In the genomic region with DNA sequence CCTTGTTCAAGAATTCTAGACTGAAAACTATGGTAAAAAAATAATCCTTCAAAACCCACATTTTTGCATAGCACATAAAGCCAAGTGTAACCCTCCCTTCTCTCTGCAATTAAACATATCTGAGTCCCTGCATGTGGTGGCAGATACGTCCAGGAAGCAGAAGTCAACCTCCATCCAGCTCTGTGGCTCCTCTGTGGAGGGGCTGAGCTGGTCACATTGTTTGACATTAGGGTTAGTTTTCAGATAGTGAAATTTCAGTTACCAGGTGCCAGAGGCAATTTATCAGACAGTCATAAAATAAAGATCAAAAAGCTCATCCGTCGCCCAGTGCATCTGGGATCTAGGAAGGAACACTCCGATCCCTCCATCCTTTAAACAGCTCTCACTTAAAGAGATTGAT, we compare ENCODE assay signal across 24 mouse cellular contexts.
DNase-seq lines count a peak whose midpoint lies in the region; ATAC-seq and TF ChIP-seq lines count a peak whose summit lies in the region.
"Had no signal": no experiment of that assay in that cellular context is flagged by ENCODE, and none has a peak within 500 bp of the region (broad histone marks: within the 10 kb centered on the region; RNA-seq: fewer than 3 reads in every experiment).

No protein-coding gene starts in this region.

- H3K9me3 ChIP-seq in kidney, postnatal 0 days (replicated peaks; ENCODE audit: low read length) = no peaks in the 10 kb centered on the region
- H3K9me3 ChIP-seq: forebrain, embryonic 10.5 days; heart, embryonic 10.5 days; heart, embryonic 13.5 days; hindbrain, embryonic 12.5 days; intestine, embryonic 15.5 days had no signal

- no peak overlapping the region for H3K4me3 ChIP-seq in kidney, postnatal 0 days (replicated peaks; ENCODE audit: low read depth, low read length)
- H3K4me3 ChIP-seq: forebrain, embryonic 10.5 days; heart, adult 2 months; heart, embryonic 10.5 days; heart, embryonic 13.5 days; hindbrain, embryonic 12.5 days; intestine, embryonic 15.5 days had no signal

- H3K4me1 ChIP-seq in kidney, postnatal 0 days (replicated peaks; ENCODE audit: insufficient read depth, low read length) = no peaks in the 10 kb centered on the region
- H3K4me1 ChIP-seq: forebrain, embryonic 10.5 days; heart, embryonic 10.5 days; heart, embryonic 13.5 days; hindbrain, embryonic 12.5 days; intestine, embryonic 15.5 days had no signal

- TF ChIP-seq CTCF in kidney, postnatal 0 days (IDR thresholded peaks at IDR 0.05; ENCODE audit: low read depth) = no peak

- ATAC-seq in kidney, postnatal 0 days (replicated peaks; ENCODE audit: low FRiP score, low read depth) = no peak
- ATAC-seq: CD4-positive, CD25-positive, alpha-beta regulatory T cell, adult 4 months; forebrain, embryonic 14.5 days; forebrain, postnatal 0 days; hindbrain, embryonic 16.5 days; intestine, embryonic 15.5 days had no signal

- WGBS in kidney, postnatal 0 days = 20% methylated on average over 4 of the region's 4 CpGs

- no peaks in the 10 kb centered on the region for H3K36me3 ChIP-seq in kidney, postnatal 0 days (ENCODE audit: insufficient read depth, low read length)
- H3K36me3 ChIP-seq: forebrain, embryonic 10.5 days; heart, embryonic 10.5 days; heart, embryonic 13.5 days; hindbrain, embryonic 12.5 days; intestine, embryonic 15.5 days had no signal

- no peak overlapping the region for H3K27ac ChIP-seq in kidney, postnatal 0 days
- H3K27ac ChIP-seq: forebrain, embryonic 10.5 days; heart, adult 2 months; heart, embryonic 10.5 days; heart, embryonic 13.5 days; hindbrain, embryonic 12.5 days; intestine, embryonic 15.5 days had no signal

- DNase-seq in kidney, postnatal 0 days (ENCODE audit: low spot score) = peak; percentile 23
- DNase-seq in kidney, postnatal 25 days = no peak
- DNase-seq in embryo, embryonic 11 days = peak; percentile 14
- DNase-seq in mesoderm, embryonic 11.5 days (ENCODE audit: low read depth, low spot score) = peak; percentile 40
- no peak for DNase-seq in heart, postnatal 4 days
- DNase-seq in cerebellum, adult 8-10 months = no peak
- DNase-seq: adrenal gland, adult 2 months; adrenal gland, postnatal 14 days; cerebellum, adult 11 months; cerebellum, adult 2 months; cerebellum, postnatal 10 days; cerebellum, postnatal 36 days; forebrain, postnatal 0 days; gastrocnemius, postnatal 25 days; heart, adult 2 months; heart, postnatal 14 days had no signal

- no peaks in the 10 kb centered on the region for H3K27me3 ChIP-seq in kidney, postnatal 0 days (ENCODE audit: insufficient read depth, low read length)
- H3K27me3 ChIP-seq: heart, embryonic 13.5 days; hindbrain, embryonic 12.5 days; intestine, embryonic 15.5 days had no signal

- no peak overlapping the region for H3K4me2 ChIP-seq in kidney, postnatal 0 days (ENCODE audit: low read length)
- H3K4me2 ChIP-seq: heart, embryonic 13.5 days; hindbrain, embryonic 12.5 days; intestine, embryonic 15.5 days had no signal

- H3K9ac ChIP-seq in kidney, postnatal 0 days (ENCODE audit: low read depth, low read length) = no peak overlapping the region
- H3K9ac ChIP-seq: forebrain, postnatal 0 days; heart, embryonic 13.5 days; hindbrain, embryonic 12.5 days; intestine, embryonic 15.5 days had no signal

Comparison
In these comparisons a context has a peak if more than half of its experiments do, and no peak if none do; other contexts are left out.
1. DNase-seq: peak in kidney, postnatal 0 days (single experiment), embryo, embryonic 11 days (single experiment) and mesoderm, embryonic 11.5 days (single experiment); none in kidney, postnatal 25 days (0 of 2), heart, postnatal 4 days (single experiment) and cerebellum, adult 8-10 months (single experiment).